Mouse (Mus musculus): Measurements from ENCODE around the gene Kat2b. TPM values are rescaled to one million over a fixed set of nuclear protein-coding genes. Genes with fewer than 3 reads are reported as not detected.
"Not testable (repeated sequence)": the region's sequence is repeated elsewhere in the genome, so short reads cannot be mapped to it uniquely, and the experiment has no call there.

Gene Kat2b
- total RNA-seq, 2 experiments from 2014 or later = 73.5 to 91.5 TPM

DNA sequence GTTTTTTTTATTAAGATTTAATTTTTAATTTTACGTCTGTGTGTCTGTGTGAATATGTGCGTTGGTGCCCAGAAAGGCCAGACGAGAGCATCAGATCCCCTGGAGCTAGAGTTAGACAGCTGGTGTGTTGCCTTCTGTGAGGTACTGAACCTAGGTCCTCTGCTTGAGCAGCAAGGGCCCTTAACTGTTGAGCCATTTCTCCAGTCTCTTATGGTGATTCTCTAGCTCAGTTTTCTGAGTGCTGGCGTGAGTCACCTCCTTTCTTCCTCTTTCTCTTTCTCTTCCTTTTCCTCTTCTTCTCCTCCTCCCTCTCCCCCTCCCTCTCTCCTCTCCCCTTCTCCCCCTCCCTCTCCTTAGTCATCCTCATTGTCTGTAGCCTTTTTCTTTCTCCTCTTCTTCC lies 27.9 kb downstream of the Kat2b start:
- no peak for DNase-seq
- intact Hi-C loops (cut with DNase I) = no loop called here

DNA sequence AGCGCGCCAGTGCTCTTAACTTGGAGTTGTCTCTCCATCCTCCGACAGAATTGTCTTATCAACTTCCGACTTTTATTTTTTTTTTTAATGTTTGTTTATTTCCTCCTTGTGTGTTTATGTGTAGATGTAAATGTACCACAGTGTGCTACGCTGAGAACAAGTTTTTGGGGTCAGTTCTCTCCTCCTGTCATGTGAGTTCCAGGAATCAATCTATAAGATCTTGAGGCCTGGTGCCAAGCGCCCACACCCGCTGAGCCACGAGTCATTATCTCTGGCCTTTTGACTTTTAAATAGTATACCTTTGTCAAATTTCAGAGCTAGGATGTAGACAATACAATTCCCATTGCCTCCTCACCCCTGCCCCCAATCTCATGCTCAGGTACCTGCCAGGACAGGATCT lies 28.9 kb downstream of the Kat2b start:
- intact Hi-C loops (cut with DNase I) = no loop called here
- no peak for DNase-seq

DNA sequence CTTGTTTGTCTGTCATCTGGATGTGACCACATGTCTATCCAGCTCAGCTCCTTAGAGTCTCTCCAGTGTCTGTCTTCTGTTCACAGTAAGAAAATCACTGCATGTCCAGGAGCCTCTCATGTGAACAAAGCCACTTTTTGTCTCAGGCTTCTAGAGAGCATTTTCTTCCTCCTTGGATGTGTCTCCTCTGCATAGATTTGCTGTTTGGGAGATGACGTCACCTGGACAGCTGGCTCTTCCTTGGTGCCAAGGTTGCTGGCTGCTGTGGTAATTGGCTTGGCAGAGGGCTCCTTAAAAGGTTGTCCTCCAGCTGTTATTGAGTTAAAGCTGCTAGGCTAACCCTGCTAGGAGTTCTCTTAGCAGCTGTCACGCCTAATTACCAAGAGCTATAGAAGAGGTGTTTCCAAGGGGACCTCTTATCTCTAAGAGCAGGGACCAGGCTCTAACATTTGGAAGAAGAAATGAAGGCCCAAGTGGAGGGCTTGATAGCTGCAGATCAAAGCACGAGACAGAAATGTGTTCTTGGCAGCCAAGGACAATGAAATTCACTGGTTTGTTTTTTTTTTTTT lies 29.7 kb downstream of the Kat2b start:
- intact Hi-C loops (cut with DNase I) = no loop called here
- peak; percentile 65 to 80 for DNase-seq

DNA sequence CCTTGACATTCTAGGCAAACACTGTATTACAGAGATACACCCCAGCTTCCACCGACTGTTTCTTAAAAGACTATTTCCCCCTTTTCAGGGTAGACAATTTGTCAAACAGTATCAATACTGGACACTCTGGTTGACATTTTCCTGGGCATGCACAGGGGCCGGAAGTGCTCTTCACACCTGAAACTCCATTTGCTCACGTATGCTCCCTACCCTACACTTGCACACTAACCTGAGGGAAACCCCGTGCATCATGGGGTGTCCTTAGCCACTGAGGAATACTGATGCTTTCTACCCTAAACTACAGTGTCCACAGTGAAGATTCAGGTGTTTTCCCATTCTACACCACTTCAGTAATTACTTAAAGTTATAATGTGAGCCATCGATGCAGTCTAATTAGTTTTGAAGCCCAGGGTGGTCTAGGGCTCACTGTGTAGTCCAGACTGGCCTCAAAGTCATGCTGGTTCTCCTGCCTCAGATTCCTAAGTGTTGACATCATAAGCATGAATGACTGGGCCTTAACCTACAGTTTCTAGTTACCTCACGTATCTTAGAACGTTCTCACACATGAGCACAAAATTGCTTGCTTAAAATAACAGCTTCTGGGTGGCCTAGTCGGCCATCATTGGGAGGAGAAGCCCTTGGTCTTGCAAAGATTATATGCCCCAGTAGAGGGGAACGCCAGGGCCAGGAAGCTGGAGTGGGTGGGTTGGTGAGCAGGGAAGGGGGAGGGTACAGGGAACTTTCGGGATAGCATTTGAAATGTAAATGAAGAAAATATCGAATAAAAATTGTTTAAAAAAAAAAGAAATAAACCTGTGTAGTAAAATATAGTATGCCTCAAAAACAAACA lies 30.5 kb downstream of the Kat2b start:
- intact Hi-C loops (cut with DNase I) = no loop called here
- DNase-seq = no peak

DNA sequence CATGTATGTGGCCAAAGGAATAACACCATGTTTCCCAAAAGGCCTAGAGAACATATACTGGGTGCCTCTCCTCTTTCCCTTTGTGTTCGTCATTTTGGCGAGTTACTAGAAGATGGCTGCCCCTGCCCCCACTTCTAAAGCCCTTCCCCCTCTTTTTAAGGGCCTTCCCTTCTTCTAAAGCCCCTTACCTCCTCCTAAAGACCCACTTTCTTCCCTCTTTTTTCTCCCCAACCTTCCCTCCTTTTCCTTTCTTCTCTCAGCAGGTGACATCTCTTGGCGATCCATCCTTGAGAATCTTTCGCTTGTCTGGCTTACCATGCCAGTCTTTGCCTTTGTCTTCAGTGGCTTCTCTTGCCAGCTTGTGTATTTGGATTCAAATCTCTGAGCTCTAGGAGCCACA lies 31.9 kb downstream of the Kat2b start:
- intact Hi-C loops (cut with DNase I) = no loop called here

DNA sequence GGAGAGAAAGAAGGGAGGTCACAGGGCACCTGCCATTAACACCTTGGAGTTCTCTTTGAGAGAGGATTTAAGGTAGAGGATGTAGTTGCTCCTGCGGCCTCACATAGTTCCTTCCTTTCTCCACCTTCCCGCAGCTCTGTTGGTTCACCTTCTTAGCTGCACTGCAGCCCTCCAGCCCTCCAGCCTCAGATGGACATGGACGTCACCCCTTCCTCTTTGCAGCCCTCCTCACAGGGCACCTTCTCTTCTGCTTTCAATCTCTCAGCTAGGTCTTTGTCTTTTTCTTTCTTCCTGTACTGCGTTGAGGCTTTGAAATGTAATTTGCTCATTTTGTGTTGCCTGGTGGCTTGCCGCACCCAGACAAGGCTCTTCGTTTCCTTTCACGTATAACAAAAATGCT lies 36.6 kb downstream of the Kat2b start:
- intact Hi-C loops (cut with DNase I) = not testable (repeated sequence)

More for the DNA sequence above, 31.9 kb downstream of the Kat2b start:
- DNase-seq = no peak

DNA sequence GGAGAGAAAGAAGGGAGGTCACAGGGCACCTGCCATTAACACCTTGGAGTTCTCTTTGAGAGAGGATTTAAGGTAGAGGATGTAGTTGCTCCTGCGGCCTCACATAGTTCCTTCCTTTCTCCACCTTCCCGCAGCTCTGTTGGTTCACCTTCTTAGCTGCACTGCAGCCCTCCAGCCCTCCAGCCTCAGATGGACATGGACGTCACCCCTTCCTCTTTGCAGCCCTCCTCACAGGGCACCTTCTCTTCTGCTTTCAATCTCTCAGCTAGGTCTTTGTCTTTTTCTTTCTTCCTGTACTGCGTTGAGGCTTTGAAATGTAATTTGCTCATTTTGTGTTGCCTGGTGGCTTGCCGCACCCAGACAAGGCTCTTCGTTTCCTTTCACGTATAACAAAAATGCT lies 39.4 kb downstream of the Kat2b start:
- DNase-seq; intact Hi-C loops (cut with DNase I): not testable (repeated sequence)

More for the DNA sequence above, 36.6 kb downstream of the Kat2b start:
- not testable (repeated sequence) for DNase-seq

DNA sequence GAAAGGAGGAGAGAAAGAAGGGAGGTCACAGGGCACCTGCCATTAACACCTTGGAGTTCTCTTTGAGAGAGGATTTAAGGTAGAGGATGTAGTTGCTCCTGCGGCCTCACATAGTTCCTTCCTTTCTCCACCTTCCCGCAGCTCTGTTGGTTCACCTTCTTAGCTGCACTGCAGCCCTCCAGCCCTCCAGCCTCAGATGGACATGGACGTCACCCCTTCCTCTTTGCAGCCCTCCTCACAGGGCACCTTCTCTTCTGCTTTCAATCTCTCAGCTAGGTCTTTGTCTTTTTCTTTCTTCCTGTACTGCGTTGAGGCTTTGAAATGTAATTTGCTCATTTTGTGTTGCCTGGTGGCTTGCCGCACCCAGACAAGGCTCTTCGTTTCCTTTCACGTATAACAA lies 42.3 kb downstream of the Kat2b start:
- DNase-seq; intact Hi-C loops (cut with DNase I): not testable (repeated sequence)

DNA sequence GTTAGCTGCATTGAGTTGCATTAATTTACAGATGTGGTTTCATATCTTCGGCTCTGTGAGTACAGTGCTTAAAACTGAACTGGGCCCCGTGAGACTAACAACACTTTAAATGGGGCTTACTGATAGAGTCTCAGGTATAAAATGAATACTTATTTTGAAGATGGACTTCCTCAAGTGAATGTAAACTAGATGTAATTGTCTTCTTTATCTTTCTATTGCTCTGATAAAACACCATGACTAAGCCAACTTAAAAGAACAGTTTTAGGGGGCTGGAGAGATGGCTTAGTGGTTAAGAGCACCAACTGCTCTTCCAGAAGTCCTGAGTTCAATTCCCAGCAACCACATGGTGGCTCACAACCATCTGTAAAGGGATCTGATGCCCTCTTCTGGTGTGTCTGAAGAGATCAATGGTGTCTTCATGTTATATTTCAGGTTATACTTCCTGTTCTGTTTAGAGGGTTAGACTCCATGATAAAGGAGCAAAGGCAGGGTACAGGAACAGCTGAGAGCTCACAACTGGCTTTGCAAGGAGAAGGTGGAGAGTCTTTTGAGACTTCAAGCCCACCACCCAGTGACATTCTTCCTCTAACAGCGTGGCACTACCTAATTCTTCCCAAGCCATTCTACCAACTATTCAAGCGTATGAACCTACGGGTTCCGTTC lies 50.8 kb downstream of the Kat2b start:
- DNase-seq = no peak
- intact Hi-C loops (cut with DNase I) = no loop called here

DNA sequence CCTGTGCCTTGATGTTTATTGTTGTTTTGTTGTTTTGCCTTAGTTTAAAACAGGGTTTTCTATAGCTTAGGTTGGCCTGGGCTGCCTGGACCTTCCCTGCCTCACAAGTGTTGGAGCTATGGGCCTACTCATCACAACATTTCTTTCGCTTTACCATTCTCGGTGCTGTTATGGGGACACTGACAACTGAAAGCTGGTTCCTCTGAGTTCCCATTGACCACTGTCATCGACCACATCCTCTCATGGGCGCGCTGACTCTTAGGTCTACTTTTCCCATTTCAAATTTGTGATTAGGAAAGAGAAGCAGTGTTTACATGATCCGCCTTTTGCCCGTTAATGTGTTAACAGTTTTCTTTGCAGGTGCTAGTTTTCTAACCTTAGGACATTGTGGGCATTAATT lies 51.7 kb downstream of the Kat2b start:
- DNase-seq = no peak
- intact Hi-C loops (cut with DNase I) = no loop called here

DNA sequence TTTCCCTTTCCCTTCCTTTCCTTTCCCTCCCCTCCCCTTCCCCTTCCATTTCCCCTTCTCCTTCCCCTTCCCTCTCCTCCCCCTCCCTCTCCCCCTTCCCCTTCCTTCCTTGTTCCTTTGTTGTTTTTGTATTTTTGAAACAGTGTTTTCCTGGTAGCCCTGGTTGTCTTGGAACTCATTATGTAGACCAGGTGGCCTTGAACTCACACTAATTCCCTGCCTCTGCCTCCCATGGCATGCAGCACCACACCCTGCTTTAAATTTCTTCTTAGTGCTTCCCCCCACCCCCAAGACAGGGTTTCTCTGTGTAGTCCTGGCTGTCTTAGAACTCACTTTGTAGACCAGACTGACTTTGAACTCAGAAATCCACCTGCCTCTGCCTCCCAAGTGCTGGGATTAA lies 52.7 kb downstream of the Kat2b start:
- DNase-seq = no peak
- intact Hi-C loops (cut with DNase I) = no loop called here

DNA sequence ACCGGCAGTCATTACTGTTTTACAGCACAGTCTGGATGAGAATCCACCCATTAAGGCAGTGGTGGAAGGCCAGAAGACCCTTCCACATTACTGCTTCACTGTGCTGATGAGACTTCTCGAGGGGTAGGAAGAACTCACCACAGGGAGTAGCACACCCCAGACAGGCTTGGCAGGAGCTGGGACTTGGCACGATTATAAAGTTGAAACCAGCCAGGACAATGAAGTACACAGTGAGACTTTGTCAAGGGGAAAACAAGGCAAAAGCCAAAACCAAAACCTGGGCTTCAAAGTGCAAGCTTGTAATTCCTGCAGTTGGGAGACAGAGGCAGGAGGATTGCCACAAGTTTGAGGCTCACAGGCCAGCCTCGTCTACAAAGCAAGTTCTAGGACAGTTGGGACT lies 54.0 kb downstream of the Kat2b start:
- DNase-seq = peak in 1 of 2 experiments; percentile 16
- intact Hi-C loops (cut with DNase I) = no loop called here

DNA sequence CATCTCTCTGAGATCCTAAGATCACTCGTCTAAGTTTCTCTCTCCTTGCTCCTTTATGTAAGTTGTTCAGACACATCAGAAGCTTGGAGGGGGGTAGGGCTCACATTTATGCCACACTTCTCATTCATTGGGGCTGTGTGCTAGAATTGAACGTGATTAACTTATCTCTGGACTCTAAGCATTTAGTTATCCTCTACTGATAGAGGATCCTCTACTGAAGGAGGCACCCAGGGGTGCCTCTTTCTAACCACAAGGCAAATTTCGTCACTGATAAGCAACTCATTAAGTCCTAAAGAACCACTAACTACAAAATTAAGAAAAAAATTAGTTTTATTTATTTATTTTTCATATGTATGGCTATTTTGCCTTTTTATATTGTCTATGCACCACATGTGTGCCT lies 55.5 kb downstream of the Kat2b start:
- DNase-seq = no peak
- intact Hi-C loops (cut with DNase I) = no loop called here

DNA sequence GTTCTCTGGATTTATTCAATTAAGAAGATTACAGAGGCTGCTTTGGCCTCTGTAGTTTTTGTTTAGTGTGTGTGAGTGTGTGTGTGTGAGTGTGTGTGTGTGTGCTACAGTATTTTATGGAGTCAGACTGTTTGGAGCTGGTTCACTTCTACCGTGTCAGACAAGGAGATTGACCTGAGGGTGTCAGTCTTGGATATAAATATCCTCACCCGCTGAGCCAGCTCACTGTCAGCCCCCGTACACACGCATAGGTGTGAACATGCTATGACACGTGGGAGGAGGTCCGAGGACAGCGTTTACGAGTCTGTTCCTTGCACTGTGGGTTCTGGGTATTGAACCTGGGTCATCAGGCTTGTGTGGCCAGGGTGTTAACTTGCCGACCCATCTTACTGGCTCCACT lies 57.1 kb downstream of the Kat2b start:
- intact Hi-C loops (cut with DNase I) = no loop called here
- no peak for DNase-seq

DNA sequence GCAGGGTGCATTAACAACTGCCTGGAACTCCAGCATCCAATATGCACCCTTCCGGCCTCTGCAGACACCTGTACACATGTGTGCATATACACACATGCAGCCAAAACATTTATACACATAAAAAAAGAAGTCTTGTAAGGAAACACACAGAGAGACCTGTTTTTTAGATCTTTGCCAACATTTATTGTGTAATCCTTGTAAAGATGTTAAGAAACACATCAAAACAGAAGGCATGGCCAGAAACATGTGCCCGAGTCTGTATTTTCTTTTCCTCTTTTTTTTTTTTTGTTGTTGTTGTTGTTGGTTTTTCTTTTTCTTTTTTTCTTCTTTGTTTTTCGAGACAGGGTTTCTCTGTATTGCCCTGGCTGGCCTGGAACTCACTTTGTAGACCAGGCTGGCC lies 59.5 kb downstream of the Kat2b start:
- no peak for DNase-seq
- intact Hi-C loops (cut with DNase I) = no loop called here

DNA sequence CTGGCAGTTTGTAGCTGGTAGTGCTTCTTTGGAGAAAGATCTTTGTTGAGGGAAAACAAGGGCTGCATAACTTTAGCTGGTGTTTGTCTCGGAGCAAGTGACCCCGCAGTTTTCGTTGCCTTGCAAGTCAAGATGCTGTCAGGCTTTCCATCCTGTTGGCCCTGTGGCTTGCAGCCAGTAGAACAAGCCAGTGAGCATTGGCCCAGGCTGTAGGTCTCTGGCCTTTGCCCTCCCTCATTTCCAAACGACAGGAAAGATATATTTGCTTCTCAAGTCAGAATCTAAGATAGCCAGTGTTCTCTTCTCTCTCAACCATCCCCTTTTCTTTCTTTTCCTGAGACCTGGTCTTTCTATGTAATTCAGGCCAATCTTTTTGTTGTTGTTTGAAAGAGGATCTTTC lies 60.8 kb downstream of the Kat2b start:
- DNase-seq = no peak
- intact Hi-C loops (cut with DNase I) = no loop called here

DNA sequence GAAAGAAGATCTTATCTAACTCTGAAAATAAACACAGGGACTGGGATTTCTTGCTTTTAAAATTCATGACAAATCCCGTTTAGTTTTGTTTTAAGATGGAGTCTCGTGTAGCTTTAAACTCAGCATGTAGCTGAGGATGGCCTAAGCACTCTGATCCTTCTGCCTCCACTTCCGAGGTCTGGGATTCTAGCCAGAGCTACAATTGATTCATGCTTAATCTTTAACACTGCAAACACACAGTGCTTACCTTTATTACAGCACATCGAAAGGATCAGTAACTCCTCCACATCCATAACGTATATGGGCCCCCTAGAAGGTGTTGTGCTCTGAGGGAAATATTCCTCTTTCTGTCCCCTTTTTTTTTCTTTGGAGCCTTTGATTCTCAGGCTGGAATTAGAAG lies 61.5 kb downstream of the Kat2b start:
- DNase-seq = no peak
- intact Hi-C loops (cut with DNase I) = no loop called here

DNA sequence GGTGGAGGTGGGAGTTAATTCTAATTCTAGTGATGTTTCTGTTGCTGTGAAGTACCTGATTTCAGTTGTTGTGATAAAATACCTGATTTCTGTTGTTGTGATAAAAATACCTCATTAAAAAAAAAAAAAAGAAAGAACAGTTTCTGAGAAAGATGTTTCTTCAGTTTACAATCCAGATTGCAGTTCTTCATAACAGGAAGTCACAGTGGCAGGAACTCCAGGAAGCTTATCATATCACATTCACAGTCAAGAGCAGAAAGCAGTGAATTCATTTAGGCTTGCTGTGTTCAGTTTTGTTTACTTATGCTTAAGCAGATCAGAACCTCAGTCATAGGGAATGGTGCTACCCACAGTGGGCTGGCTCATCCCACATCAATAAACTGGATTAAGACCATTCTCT lies 64.7 kb downstream of the Kat2b start:
- no peak for DNase-seq
- intact Hi-C loops (cut with DNase I) = no loop called here

DNA sequence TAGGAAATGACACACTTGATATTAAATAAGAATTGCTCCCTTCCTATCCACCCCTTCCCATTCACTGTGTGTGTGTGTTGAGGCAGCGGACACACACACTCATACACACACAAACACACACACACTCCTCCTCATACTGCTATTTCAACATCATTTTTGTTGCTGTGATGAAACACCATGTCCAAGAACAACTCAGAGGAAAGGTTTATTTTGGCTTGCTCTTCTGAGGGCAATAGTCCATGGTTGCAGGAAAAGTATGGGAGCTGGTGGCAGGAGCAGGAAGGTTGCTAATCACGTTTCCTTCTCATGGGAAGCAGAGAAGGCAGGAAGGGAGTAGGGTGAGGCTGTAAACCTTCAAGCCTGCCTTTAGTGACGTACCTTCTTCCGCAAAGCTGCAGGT lies 76.7 kb downstream of the Kat2b start:
- DNase-seq = no peak
- intact Hi-C loops (cut with DNase I) = no loop called here

DNA sequence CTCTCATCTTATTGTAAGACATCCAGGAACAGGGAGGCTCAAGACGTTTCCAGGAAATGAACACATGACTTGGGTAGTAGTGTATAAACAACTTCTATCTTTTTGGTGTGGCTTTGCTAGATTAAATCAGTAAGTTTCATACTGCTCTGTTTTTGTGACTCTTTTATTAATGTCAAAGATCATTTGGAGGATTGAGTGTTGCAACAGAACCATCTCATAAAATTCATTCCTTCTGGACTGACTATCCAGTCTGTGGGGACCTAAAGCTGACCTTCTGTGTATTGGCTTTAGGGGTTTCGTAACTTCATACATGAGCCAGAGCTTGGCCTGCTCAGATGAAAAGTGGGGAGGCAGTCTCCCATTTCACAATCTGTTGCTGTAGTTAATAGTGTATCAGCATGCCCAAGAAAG lies 83.6 kb downstream of the Kat2b start:
- no peak for DNase-seq
- intact Hi-C loops (cut with DNase I) = no loop called here

DNA sequence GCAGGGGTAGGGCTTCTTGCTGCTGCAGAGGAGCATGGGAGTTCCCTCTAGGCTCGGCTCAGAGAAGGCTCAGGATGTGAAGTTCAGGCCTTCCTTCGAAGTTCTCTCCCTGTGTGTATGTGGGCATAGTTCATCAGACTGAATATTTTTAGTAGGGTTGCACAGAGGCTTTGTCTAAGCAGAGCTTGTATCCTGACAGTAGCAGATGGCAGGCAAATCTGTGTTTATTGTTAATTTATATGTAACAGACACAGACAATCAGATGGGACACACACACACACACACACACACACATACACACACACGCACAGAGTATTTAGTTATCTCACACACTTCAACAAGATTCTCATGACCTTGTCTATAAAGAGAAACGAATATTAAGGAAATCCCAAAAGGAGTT lies 87.9 kb downstream of the Kat2b start:
- intact Hi-C loops (cut with DNase I) = no loop called here

DNA sequence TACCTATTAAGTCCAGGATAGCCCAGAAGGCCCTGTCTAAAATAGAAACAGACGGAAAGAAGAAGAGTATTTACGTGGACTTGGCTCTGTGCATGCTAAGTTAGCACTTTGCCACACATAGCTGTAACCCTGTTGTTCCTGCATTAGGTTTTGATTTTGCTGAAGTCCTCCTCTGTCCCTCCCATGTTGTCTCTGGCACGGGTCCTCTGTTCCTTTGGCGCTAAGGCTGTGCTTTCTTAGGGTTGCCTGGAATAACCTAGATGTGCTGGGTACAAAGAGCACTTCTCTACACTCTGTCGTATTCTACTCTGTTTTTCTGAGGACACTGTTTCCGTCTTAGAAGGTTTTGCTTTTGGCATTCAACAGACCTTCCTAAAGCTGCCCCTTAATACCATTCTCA lies 88.4 kb downstream of the Kat2b start:
- DNase-seq = peak in 1 of 2 experiments; percentile 12

More for the DNA sequence above, 87.9 kb downstream of the Kat2b start:
- no peak for DNase-seq

More for the DNA sequence above, 88.4 kb downstream of the Kat2b start:
- intact Hi-C loops (cut with DNase I) = loop anchor here (5.0 kb wide), 1 partner anchor 88 kb away; the partner anchor contains the start of gene Kat2b
